ENCODE assay signal across 9 mouse cellular contexts in genomic region chr7:45240633-45241388, GRCm38 (mm10). TPM values are rescaled to one million over a fixed set of nuclear protein-coding genes. Genes with fewer than 3 reads are reported as not detected.
DNase-seq lines count a peak whose midpoint lies in the region; ATAC-seq and TF ChIP-seq lines count a peak whose summit lies in the region.
"Had no signal": no experiment of that assay in that cellular context is flagged by ENCODE, and none has a peak within 500 bp of the region (broad histone marks: within the 10 kb centered on the region; RNA-seq: fewer than 3 reads in every experiment).

Gene Slc6a16, plus strand, starts transcription at chr7:45241085.

- peak within 1 kb of the TSS; percentile 56 for H3K4me2 ChIP-seq in lung, embryonic 14.5 days
- H3K4me2 ChIP-seq in intestine, postnatal 0 days (replicated peaks; ENCODE audit: low read depth), result peak within 1 kb of the TSS; percentile 40
- H3K4me2 ChIP-seq in neural tube, embryonic 12.5 days (replicated peaks), result peak within 1 kb of the TSS; percentile 62

- H3K36me3 ChIP-seq in lung, embryonic 14.5 days (ENCODE audit: insufficient read depth), result no peaks in the 10 kb centered on the region
- no peaks in the 10 kb centered on the region for H3K36me3 ChIP-seq in forebrain, embryonic 10.5 days (replicated peaks)
- H3K36me3 ChIP-seq in intestine, postnatal 0 days (ENCODE audit: control insufficient read depth, insufficient read depth), result no peaks in the 10 kb centered on the region
- no peaks in the 10 kb centered on the region for H3K36me3 ChIP-seq in limb, embryonic 10.5 days
- H3K36me3 ChIP-seq in neural tube, embryonic 12.5 days, result no peaks in the 10 kb centered on the region

- peak within 1 kb of the TSS; percentile 38 for H3K9ac ChIP-seq in lung, embryonic 14.5 days
- H3K9ac ChIP-seq in intestine, postnatal 0 days (ENCODE audit: low read depth, low read length), result no peak within 1 kb of the TSS
- peak within 1 kb of the TSS; percentile 44 for H3K9ac ChIP-seq in neural tube, embryonic 12.5 days

- 0 out of 2 replicates have a peak, but pooled peaks have one; percentile 6 for TF ChIP-seq CTCF in lung, embryonic 14.5 days (IDR thresholded peaks at IDR 0.05; ENCODE audit: low read depth)
- no peak; the same call in 1 of the 2 replicates for TF ChIP-seq CTCF in intestine, postnatal 0 days (IDR thresholded peaks at IDR 0.05; ENCODE audit: low read depth)

- H3K27me3 ChIP-seq in lung, embryonic 14.5 days (ENCODE audit: insufficient read depth, low read length), result no peaks in the 10 kb centered on the region
- peaks cover 64% of the 10 kb centered on the region for H3K27me3 ChIP-seq in forebrain, embryonic 10.5 days (ENCODE audit: poor library complexity, severe bottlenecking)
- no peaks in the 10 kb centered on the region for H3K27me3 ChIP-seq in intestine, postnatal 0 days (replicated peaks; ENCODE audit: control insufficient read depth, insufficient read depth, low read length)
- peaks cover 51% of the 10 kb centered on the region for H3K27me3 ChIP-seq in limb, embryonic 10.5 days (ENCODE audit: low read depth, poor library complexity, severe bottlenecking)
- peaks cover 41% of the 10 kb centered on the region for H3K27me3 ChIP-seq in neural tube, embryonic 12.5 days (replicated peaks)
- H3K27me3 ChIP-seq: megakaryocyte, embryonic 14.5 days had no signal

- no peak within 1 kb of the TSS for H3K27ac ChIP-seq in lung, embryonic 14.5 days (ENCODE audit: low read depth)
- peak within 1 kb of the TSS; percentile 81 for H3K27ac ChIP-seq in forebrain, embryonic 10.5 days
- no peak within 1 kb of the TSS for H3K27ac ChIP-seq in intestine, postnatal 0 days (ENCODE audit: low read depth, low read length)
- H3K27ac ChIP-seq in limb, embryonic 10.5 days, result peak within 1 kb of the TSS; percentile 85
- no peak within 1 kb of the TSS for H3K27ac ChIP-seq in neural tube, embryonic 12.5 days

- H3K4me3 ChIP-seq in lung, embryonic 14.5 days (ENCODE audit: low read depth, low read length), result peak within 1 kb of the TSS; percentile 20
- peak within 1 kb of the TSS; percentile 46 for H3K4me3 ChIP-seq in forebrain, embryonic 10.5 days
- H3K4me3 ChIP-seq in intestine, postnatal 0 days (ENCODE audit: low read depth, low read length), result no peak within 1 kb of the TSS
- peak within 1 kb of the TSS; percentile 42 for H3K4me3 ChIP-seq in limb, embryonic 10.5 days
- H3K4me3 ChIP-seq in neural tube, embryonic 12.5 days, result peak within 1 kb of the TSS; percentile 31
- H3K4me3 ChIP-seq: megakaryocyte, embryonic 14.5 days had no signal

- ATAC-seq in lung, embryonic 14.5 days (ENCODE audit: insufficient read depth), result peak; percentile 41; the same call in 1 of the 2 replicates
- peak; percentile 23; the same call in 1 of the 2 replicates for ATAC-seq in intestine, postnatal 0 days
- no peak for ATAC-seq in neural tube, embryonic 12.5 days (ENCODE audit: low FRiP score, low read depth)
- ATAC-seq in inflammation-experienced regulatory T-cells, adult 6 months, result no peak
- no peak for ATAC-seq in granulocyte monocyte progenitor cell, adult 5-6 weeks (replicated peaks; ENCODE audit: poor library complexity, severe bottlenecking)

- peak; percentile 60 for DNase-seq in lung, embryonic 14.5 days
- no peak for DNase-seq in lung, postnatal 14 days
- DNase-seq in forebrain, embryonic 10.5 days (ENCODE audit: extremely low spot score, low spot score), result peak; percentile 58
- peak; percentile 73 for DNase-seq in limb, embryonic 10.5 days (ENCODE audit: low spot score)

- peaks cover 4% of the 10 kb centered on the region; the same call in 1 of the 2 replicates for H3K4me1 ChIP-seq in lung, embryonic 14.5 days (ENCODE audit: insufficient read depth)
- peaks cover 28% of the 10 kb centered on the region for H3K4me1 ChIP-seq in forebrain, embryonic 10.5 days
- no peaks in the 10 kb centered on the region for H3K4me1 ChIP-seq in intestine, postnatal 0 days (replicated peaks; ENCODE audit: control insufficient read depth, insufficient read depth, low read length)
- H3K4me1 ChIP-seq in limb, embryonic 10.5 days, result peaks cover 30% of the 10 kb centered on the region
- peaks cover 8% of the 10 kb centered on the region for H3K4me1 ChIP-seq in neural tube, embryonic 12.5 days

- 14% methylated on average over 53 of the region's 53 CpGs for WGBS in lung, embryonic 14.5 days
- WGBS in forebrain, embryonic 10.5 days, result 11% methylated on average over 53 of the region's 53 CpGs
- 25% methylated on average over 53 of the region's 53 CpGs for WGBS in intestine, postnatal 0 days
- 9% methylated on average over 53 of the region's 53 CpGs for WGBS in limb, embryonic 10.5 days
- WGBS in neural tube, embryonic 12.5 days, result 8% methylated on average over 51 of the region's 53 CpGs

- no peaks in the 10 kb centered on the region for H3K9me3 ChIP-seq in lung, embryonic 14.5 days (ENCODE audit: low read depth, low read length)
- H3K9me3 ChIP-seq in forebrain, embryonic 10.5 days, result no peaks in the 10 kb centered on the region
- H3K9me3 ChIP-seq in intestine, postnatal 0 days (ENCODE audit: control insufficient read depth), result no peaks in the 10 kb centered on the region
- H3K9me3 ChIP-seq in limb, embryonic 10.5 days (replicated peaks), result no peaks in the 10 kb centered on the region
- no peaks in the 10 kb centered on the region for H3K9me3 ChIP-seq in neural tube, embryonic 12.5 days
- H3K9me3 ChIP-seq: megakaryocyte, embryonic 14.5 days had no signal

RNA-seq across cellular contexts. Expression of gene Slc6a16, which starts in this region (rescaled TPM):
- polyA plus RNA-seq in lung, embryonic 14.5 days (2014; fragmentation: Nextera tagmentation; extraction: Ambion mirVana), result not detected in 2 replicates
- polyA plus RNA-seq in forebrain, embryonic 10.5 days (2016; fragmentation: Nextera tagmentation; extraction: Ambion mirVana), result not detected in 2 replicates
- not detected in 2 replicates for polyA plus RNA-seq in intestine, postnatal 0 days (2015; fragmentation: Nextera tagmentation; extraction: Ambion mirVana)
- 0.24 and 0.49 TPM in 2 replicates for polyA plus RNA-seq in limb, embryonic 10.5 days (2016; fragmentation: Nextera tagmentation; extraction: Ambion mirVana)
- polyA plus RNA-seq in neural tube, embryonic 12.5 days (2016; fragmentation: Nextera tagmentation; extraction: Ambion mirVana), result 0.20 TPM in 1 of 2 replicates, not detected in the other
- not detected for polyA plus RNA-seq in inflammation-experienced regulatory T-cells, adult 6 months (2017; shearing (Covaris generic))
- total RNA-seq in granulocyte monocyte progenitor cell, adult 5-6 weeks (2014; fragmentation: Nextera tagmentation), result not detected in 2 replicates
- total RNA-seq in granulocyte monocyte progenitor cell, adult 5-6 weeks (2017), result not detected in 2 replicates

Comparison
In these comparisons a context has a peak if more than half of its experiments do, and no peak if none do; other contexts are left out.
1. Peak in DNase-seq, ATAC-seq, H3K4me3 ChIP-seq, H3K9ac ChIP-seq and H3K4me2 ChIP-seq in lung, embryonic 14.5 days; RNA of the gene not detected or under 1 TPM.
2. Peak in DNase-seq, H3K4me3 ChIP-seq and H3K27ac ChIP-seq in forebrain, embryonic 10.5 days; RNA of the gene not detected or under 1 TPM.
3. Peak in ATAC-seq and H3K4me2 ChIP-seq in intestine, postnatal 0 days; RNA of the gene not detected or under 1 TPM.
4. Peak in DNase-seq, H3K4me3 ChIP-seq and H3K27ac ChIP-seq in limb, embryonic 10.5 days; RNA of the gene not detected or under 1 TPM.